Mouse (Mus musculus): ENCODE data around the gene Olfr943. TPM values are rescaled to one million over a fixed set of nuclear protein-coding genes. Genes with fewer than 3 reads are reported as not detected.

Olfr943 gene
- polyA plus RNA-seq (2012; rRNA removed) = not detected in 2 replicates

- no peak for DNase-seq (ENCODE audit: extremely low spot score in 1 of 2, low spot score in 1 of 2)
Measured at GRCm38 (mm10) chr9:39166004-39166403, at the start of gene Olfr943. Gene Olfr943, plus strand, starts transcription at chr9:39166304.

- DNase-seq (ENCODE audit: extremely low spot score in 1 of 2, low spot score in 1 of 2) = no peak
Measured at GRCm38 (mm10) chr9:39127326-39127725, 38.8 kb upstream of the Olfr943 start.

DNA sequence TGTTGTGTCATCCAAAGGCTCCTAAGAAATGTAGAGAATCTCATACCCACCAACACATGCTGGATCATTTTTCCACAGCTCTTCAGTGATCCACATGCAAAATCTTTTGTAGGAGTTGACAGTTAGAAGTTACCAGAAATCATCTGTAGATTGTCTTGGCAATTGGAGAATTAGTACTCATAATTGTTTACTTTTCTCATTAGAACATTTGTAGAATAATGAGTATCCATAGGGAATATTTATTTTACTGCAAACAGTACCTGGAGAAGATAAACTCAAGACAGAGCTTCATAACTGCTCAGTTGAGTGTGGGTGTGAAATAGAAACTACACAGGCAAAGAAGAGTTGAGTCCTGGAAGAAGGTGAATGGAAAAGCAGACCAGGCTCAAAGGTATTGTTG, 38.3 kb upstream of the Olfr943 start, which contains the start of gene Olfr27:
TSS of gene Olfr27 (plus strand) at position 301 of the 400 bp plus-strand sequence.
- DNase-seq (ENCODE audit: extremely low spot score in 1 of 2, low spot score in 1 of 2) = no peak

- DNase-seq (ENCODE audit: extremely low spot score in 1 of 2, low spot score in 1 of 2) = no peak
Measured at GRCm38 (mm10) chr9:39152401-39152800, 13.7 kb upstream of the Olfr943 start.

DNA sequence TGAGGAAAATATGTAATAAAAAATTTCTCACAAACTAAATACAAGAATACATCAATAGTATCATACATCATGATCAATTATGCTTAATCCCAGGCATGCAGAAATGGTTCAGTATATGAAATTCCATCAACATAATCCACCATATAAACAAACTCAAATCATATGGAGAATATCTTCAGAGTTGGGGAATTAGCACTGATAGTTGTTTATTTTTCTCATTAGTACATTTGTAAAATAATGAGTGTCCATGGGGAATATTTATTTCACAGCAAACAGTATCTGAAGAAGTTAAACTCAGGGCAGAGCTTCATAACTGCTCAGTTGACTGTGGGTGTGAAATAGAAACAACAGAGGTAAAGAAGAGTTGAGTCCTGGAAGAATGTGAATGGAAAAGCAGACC, 35.5 kb downstream of the Olfr943 start, which contains the start of gene Olfr944:
TSS of gene Olfr944 (plus strand) at position 301 of the 400 bp plus-strand sequence.
- DNase-seq (ENCODE audit: extremely low spot score in 1 of 2, low spot score in 1 of 2) = no peak

Other genes starting within 250 kb of the Olfr943 start
- gene Olfr930, start 236.5 kb upstream of the Olfr943 start, polyA plus RNA-seq (2012; rRNA removed) = not detected in 2 replicates
- gene Olfr933, start 194.0 kb upstream of the Olfr943 start, polyA plus RNA-seq (2012; rRNA removed) = not detected in 2 replicates
- gene Olfr934, start 178.0 kb upstream of the Olfr943 start, polyA plus RNA-seq (2012; rRNA removed) = not detected in 2 replicates
- not detected in 2 replicates for gene Olfr935, start 166.6 kb upstream of the Olfr943 start, polyA plus RNA-seq (2012; rRNA removed)
- not detected in 2 replicates for gene Olfr146, start 142.9 kb upstream of the Olfr943 start, polyA plus RNA-seq (2012; rRNA removed)
- gene Olfr937, start 101.4 kb upstream of the Olfr943 start, polyA plus RNA-seq (2012; rRNA removed) = 0.06 TPM in 1 of 2 replicates, not detected in the other
- not detected in 2 replicates for gene Olfr938, start 87.4 kb upstream of the Olfr943 start, polyA plus RNA-seq (2012; rRNA removed)
- not detected in 2 replicates for gene Olfr27, start 38.2 kb upstream of the Olfr943 start, polyA plus RNA-seq (2012; rRNA removed)
- not detected in 2 replicates for gene Olfr944, start 35.6 kb downstream of the Olfr943 start, polyA plus RNA-seq (2012; rRNA removed)
- not detected in 2 replicates for gene Olfr1537, start 83.7 kb downstream of the Olfr943 start, polyA plus RNA-seq (2012; rRNA removed)
- not detected in 2 replicates for gene Olfr945, start 110.5 kb downstream of the Olfr943 start, polyA plus RNA-seq (2012; rRNA removed)
- not detected in 2 replicates for gene Olfr948, start 159.7 kb downstream of the Olfr943 start, polyA plus RNA-seq (2012; rRNA removed)
- not detected in 2 replicates for gene Olfr951, start 221.1 kb downstream of the Olfr943 start, polyA plus RNA-seq (2012; rRNA removed)

Data from frontal cortex, adult 2 months (tissue).